In genomic region chr6:35323046-35323445, GRCm38 (mm10) we compare ENCODE assay signal across 26 mouse cellular contexts. TPM values are rescaled to one million over a fixed set of nuclear protein-coding genes. Genes with fewer than 3 reads are reported as not detected.
A peak's percentile ranks its signal among the peaks of the same experiment; 100 is the strongest.
DNase-seq lines count a peak whose midpoint lies in the region; ATAC-seq lines count a peak whose summit lies in the region.
"Had no signal": no experiment of that assay in that cellular context is flagged by ENCODE, and none has a peak within 500 bp of the region (broad histone marks: within the 10 kb centered on the region; RNA-seq: fewer than 3 reads in every experiment).

No protein-coding gene starts in this region.

- H3K27me3 ChIP-seq in hindbrain, embryonic 16.5 days (replicated peaks; ENCODE audit: control insufficient read depth, insufficient read depth, low read length) = no peaks in the 10 kb centered on the region
- H3K27me3 ChIP-seq: limb, embryonic 12.5 days; midbrain, embryonic 15.5 days; neural tube, embryonic 12.5 days had no signal

- no peak overlapping the region for H3K4me2 ChIP-seq in hindbrain, embryonic 16.5 days (ENCODE audit: low read length)
- H3K4me2 ChIP-seq: heart, embryonic 13.5 days; limb, embryonic 12.5 days; lung, embryonic 14.5 days; midbrain, embryonic 15.5 days; neural tube, embryonic 12.5 days had no signal

- H3K4me1 ChIP-seq in hindbrain, embryonic 16.5 days (ENCODE audit: control insufficient read depth, insufficient read depth, low read depth, low read length) = no peaks in the 10 kb centered on the region
- H3K4me1 ChIP-seq: midbrain, embryonic 15.5 days; neural tube, embryonic 12.5 days had no signal

- no peak overlapping the region for H3K9ac ChIP-seq in hindbrain, embryonic 16.5 days (ENCODE audit: low read depth, low read length)
- H3K9ac ChIP-seq: heart, embryonic 13.5 days; limb, embryonic 12.5 days; liver, embryonic 14.5 days; lung, embryonic 14.5 days; midbrain, embryonic 15.5 days; neural tube, embryonic 12.5 days had no signal

- no peaks in the 10 kb centered on the region for H3K36me3 ChIP-seq in hindbrain, embryonic 16.5 days (ENCODE audit: control insufficient read depth, insufficient read depth, low read length)
- H3K36me3 ChIP-seq: heart, embryonic 13.5 days; limb, embryonic 12.5 days; midbrain, embryonic 15.5 days; neural tube, embryonic 12.5 days had no signal

- peak; percentile 70 to 85 for DNase-seq in urinary bladder, adult 18-20 months (ENCODE audit: low spot score in 2 of 2)
- DNase-seq in urinary bladder, postnatal 10 days (ENCODE audit: low spot score) = no peak
- peak; percentile 85 for DNase-seq in NIH3T3 (ENCODE audit: low read depth)
- DNase-seq in urinary bladder, adult 2 months (ENCODE audit: low spot score) = peak; percentile 77
- no peak for DNase-seq in ovary, adult 18-20 months (ENCODE audit: low spot score)
- DNase-seq: adrenal gland, adult 8-10 months; cerebellum, adult 2 months; gastrocnemius, postnatal 25 days; heart, adult 18-20 months; heart, postnatal 14 days; kidney, adult 8-10 months; kidney, postnatal 10 days; lung, embryonic 14.5 days; thymus, postnatal 25 days had no signal

- no peaks in the 10 kb centered on the region for H3K9me3 ChIP-seq in hindbrain, embryonic 16.5 days (ENCODE audit: control insufficient read depth, low read length)
- H3K9me3 ChIP-seq: heart, embryonic 13.5 days; limb, embryonic 12.5 days; midbrain, embryonic 15.5 days; neural tube, embryonic 12.5 days had no signal

- no peak overlapping the region for H3K27ac ChIP-seq in hindbrain, embryonic 16.5 days (ENCODE audit: low read depth, low read length)
- H3K27ac ChIP-seq: heart, embryonic 13.5 days; limb, embryonic 12.5 days; liver, embryonic 14.5 days; midbrain, embryonic 15.5 days; neural tube, embryonic 12.5 days had no signal

- H3K4me3 ChIP-seq in hindbrain, embryonic 16.5 days (ENCODE audit: low read length) = no peak overlapping the region
- H3K4me3 ChIP-seq: heart, embryonic 13.5 days; limb, embryonic 12.5 days; midbrain, embryonic 15.5 days; neural tube, embryonic 12.5 days had no signal

- WGBS in hindbrain, embryonic 16.5 days = 88% methylated on average over 1 of the region's 1 CpGs

- no peak for ATAC-seq in megakaryocyte-erythroid progenitor cell, adult 5-6 weeks (replicated peaks; ENCODE audit: low FRiP score, low TSS enrichment, poor library complexity, severe bottlenecking)
- no peak for ATAC-seq in hindbrain, embryonic 16.5 days
- ATAC-seq: activated CD4-positive, CD25-positive, alpha-beta regulatory T cell, adult 4 months; midbrain, embryonic 15.5 days had no signal

RNA-seq across cellular contexts. Expression of gene Fam180a, which starts 2.9 kb away (rescaled TPM):
- 1.4 and 2.7 TPM in 2 replicates for polyA plus RNA-seq in urinary bladder, adult 2 months (2012; rRNA removed)
- not detected in 2 replicates for total RNA-seq in megakaryocyte-erythroid progenitor cell, adult 5-6 weeks (2014; fragmentation: Nextera tagmentation)
- total RNA-seq in megakaryocyte-erythroid progenitor cell, adult 5-6 weeks (2017) = not detected in 2 replicates
- 2.3 and 2.4 TPM in 2 replicates for polyA plus RNA-seq in hindbrain, embryonic 16.5 days (2015; fragmentation: Nextera tagmentation; extraction: Ambion mirVana)
- total RNA-seq: common myeloid progenitor, adult 5-6 weeks; megakaryocyte, adult 5-6 weeks had no signal
- polyA plus RNA-seq: activated CD4-positive, CD25-positive, alpha-beta regulatory T cell, adult 4 months; forebrain, embryonic 11.5 days; hindbrain, embryonic 11.5 days; limb, embryonic 12.5 days; neural tube, embryonic 12.5 days had no signal

RNA-seq across cellular contexts. Expression of gene Slc13a4, which starts 15.1 kb away (rescaled TPM):
- 0.63 and 0.74 TPM in 2 replicates for polyA plus RNA-seq in urinary bladder, adult 2 months (2012; rRNA removed)
- total RNA-seq in megakaryocyte-erythroid progenitor cell, adult 5-6 weeks (2014; fragmentation: Nextera tagmentation) = not detected in 2 replicates
- total RNA-seq in megakaryocyte-erythroid progenitor cell, adult 5-6 weeks (2017) = not detected in 2 replicates
- 11.0 and 11.2 TPM in 2 replicates for polyA plus RNA-seq in hindbrain, embryonic 16.5 days (2015; fragmentation: Nextera tagmentation; extraction: Ambion mirVana)
- total RNA-seq: common myeloid progenitor, adult 5-6 weeks had no signal

Comparison
In these comparisons a context has a peak if more than half of its experiments do, and no peak if none do; other contexts are left out.
1. DNase-seq: peak in urinary bladder, adult 18-20 months (2 of 2), NIH3T3 (single experiment) and urinary bladder, adult 2 months (single experiment); none in urinary bladder, postnatal 10 days (single experiment) and ovary, adult 18-20 months (single experiment).